Mouse (Mus musculus) layer of hippocampus, adult 2 months (tissue): Measurements from ENCODE around the gene Aif1l. TPM values are rescaled to one million over a fixed set of nuclear protein-coding genes. Genes with fewer than 3 reads are reported as not detected.
A peak's percentile ranks its signal among the peaks of the same experiment; 100 is the strongest.

Experiments used
- DNase-seq, 2 experiments: peaks; one replicate each; pipeline ENCODE4 v3.0.0; 2022; ENCODE audit warnings: low spot score in 2 of 2
- H3K27ac ChIP-seq: fragments of 200-600 bp; 2 replicates; pipeline ENCODE4 v1.8.1; 2022
- H3K4me3 ChIP-seq: fragments of 200-600 bp; 2 replicates; pipeline ENCODE4 v1.8.1; 2022; ENCODE audit warnings: mild to moderate bottlenecking
- CTCF ChIP-seq: fragments of 200-600 bp; conservative IDR thresholded peaks from 2 replicates; pipeline ENCODE4 v1.8.1; 2022; ENCODE audit warnings: antibody characterized with exemption, mild to moderate bottlenecking, moderate library complexity
- total RNA-seq, 2 experiments: library from RNA; stranded (reverse); gene quantifications; 2 replicates each; pipeline ENCODE4 v1.2.3; 2021

Gene Aif1l
- total RNA-seq, 2 experiments from 2014 or later: 6.0 to 7.4 TPM

DNA sequence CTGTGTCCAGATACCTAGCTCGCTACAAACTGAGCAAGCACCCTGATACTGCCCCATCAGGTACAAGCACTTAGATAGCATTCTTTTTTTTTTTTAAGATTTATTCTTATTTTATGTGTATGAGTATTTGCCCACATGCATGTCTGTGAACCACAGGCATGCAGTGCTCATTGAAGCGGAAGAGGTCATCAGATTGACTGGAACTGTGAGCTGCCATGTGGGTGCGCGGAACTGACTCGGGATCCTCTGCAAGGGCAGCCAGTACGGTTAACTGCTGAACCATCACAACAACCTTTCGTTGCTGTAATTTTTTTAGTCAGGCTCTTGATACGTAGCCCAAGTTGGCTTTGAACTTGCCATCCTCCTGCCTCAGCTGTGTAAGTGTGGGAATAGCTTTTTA is 11.0 kb downstream of the Aif1l start:
- DNase-seq: no peak
- peak overlapping the region; percentile 91 for H3K27ac ChIP-seq
- H3K4me3 ChIP-seq: no peak overlapping the region
- no peak for TF ChIP-seq CTCF

- no peak for DNase-seq
- no peak for TF ChIP-seq CTCF
- H3K4me3 ChIP-seq: no peak overlapping the region
- H3K27ac ChIP-seq: peak overlapping the region; percentile 91
Measured at GRCm38 (mm10) chr2:31961791-31962222, 11.9 kb downstream of the Aif1l start.

GRCm38 (mm10) chr2:31962501-31963224 is 12.7 kb downstream of the Aif1l start:
- peak; percentile 58 to 83 for DNase-seq
- peak overlapping the region; percentile 91 for H3K27ac ChIP-seq
- peak; percentile 57 for TF ChIP-seq CTCF
- H3K4me3 ChIP-seq: no peak overlapping the region

GRCm38 (mm10) chr2:31963491-31963890 is 13.6 kb downstream of the Aif1l start:
- Histone ChIP-seq H3K27ac (peak overlapping the region; percentile 91), H3K4me3 (no peak overlapping the region)
- TF ChIP-seq CTCF: no peak
- no peak for DNase-seq

DNA sequence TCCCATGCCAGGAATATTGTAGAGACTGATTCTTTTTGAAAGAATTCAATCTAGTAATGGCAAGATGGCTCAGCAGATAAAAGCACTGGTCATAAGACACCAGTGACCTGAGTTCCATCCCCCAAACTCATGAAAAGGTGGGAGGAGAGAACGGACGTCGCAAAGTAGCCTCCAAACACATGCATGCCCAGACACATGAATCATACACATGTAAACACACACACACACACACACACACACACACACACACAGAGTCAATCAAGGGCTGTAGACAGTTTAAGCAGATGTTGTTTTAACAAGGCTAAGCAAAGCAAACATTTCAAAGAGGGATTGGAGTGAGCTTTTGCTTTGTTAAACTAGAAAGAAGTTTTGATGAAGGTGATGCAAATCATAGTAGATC is 14.3 kb downstream of the Aif1l start:
- Histone ChIP-seq H3K27ac (peak overlapping the region; percentile 91; the same call in 1 of the 2 replicates), H3K4me3 (no peak overlapping the region)
- no peak for DNase-seq
- TF ChIP-seq CTCF: no peak

DNA sequence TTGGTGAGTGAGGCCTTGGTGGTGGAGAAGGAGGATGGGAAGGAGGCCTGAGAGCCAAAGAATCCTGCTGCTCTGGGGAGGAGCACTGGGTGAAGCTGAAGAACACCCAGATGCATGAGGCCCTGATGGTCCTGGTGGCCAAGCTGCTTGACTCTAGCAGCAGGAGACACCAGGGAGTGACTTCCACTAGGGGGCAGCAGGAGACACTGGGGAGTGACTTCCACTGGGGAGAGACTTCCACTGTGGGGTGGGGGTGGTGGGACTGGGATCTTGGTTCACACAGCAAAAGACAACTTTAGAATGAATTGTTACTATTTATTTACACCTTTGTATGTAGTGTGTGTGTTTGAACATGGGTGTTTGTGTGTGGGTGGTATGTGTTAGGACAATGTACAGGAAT is 15.2 kb downstream of the Aif1l start:
- DNase-seq: peak in 1 of 2 experiments; percentile 41
- Histone ChIP-seq H3K4me3 (no peak overlapping the region), H3K27ac (no peak overlapping the region)
- TF ChIP-seq CTCF: peak; percentile 73

- no peak for DNase-seq
- Histone ChIP-seq H3K27ac (no peak overlapping the region), H3K4me3 (no peak overlapping the region)
- TF ChIP-seq CTCF: no peak
Measured at GRCm38 (mm10) chr2:31966801-31967200, 16.9 kb downstream of the Aif1l start.

DNA sequence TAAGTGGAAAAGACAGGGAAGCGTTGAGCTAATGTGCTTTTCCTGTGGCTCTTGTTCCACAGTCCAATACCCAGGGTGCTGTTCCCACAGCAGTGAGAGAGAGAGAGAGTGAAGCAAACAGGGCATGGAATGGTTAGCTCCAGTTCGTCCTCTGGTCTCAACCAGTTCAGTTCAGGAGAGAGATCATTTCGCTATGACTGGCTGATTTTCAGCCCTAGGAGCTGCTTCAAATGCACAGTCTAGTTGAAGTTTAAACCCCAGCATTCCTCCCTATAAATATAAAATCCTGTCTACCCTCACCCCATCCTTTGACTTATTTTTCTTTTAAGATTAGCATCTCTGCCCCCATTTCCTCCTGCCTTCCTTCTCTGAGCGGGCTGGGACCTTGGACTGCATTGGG is 22.6 kb downstream of the Aif1l start:
- Histone ChIP-seq H3K4me3 (no peak overlapping the region), H3K27ac (no peak overlapping the region)
- no peak for TF ChIP-seq CTCF
- DNase-seq: no peak

GRCm38 (mm10) chr2:31974141-31974808 is 24.3 kb downstream of the Aif1l start, which contains the start of gene Nup214:
Gene Nup214, plus strand, starts transcription at chr2:31974436.
- Histone ChIP-seq H3K4me3 (peak within 1 kb of the TSS; percentile 97), H3K27ac (peak within 1 kb of the TSS; percentile 93)
- TF ChIP-seq CTCF: no peak
- DNase-seq: peak; percentile 98 to 100

- Histone ChIP-seq H3K27ac (peak overlapping the region; percentile 93), H3K4me3 (peak overlapping the region; percentile 97)
- no peak for TF ChIP-seq CTCF
- DNase-seq: no peak
Measured at GRCm38 (mm10) chr2:31974809-31975371, 25.0 kb downstream of the Aif1l start.

DNA sequence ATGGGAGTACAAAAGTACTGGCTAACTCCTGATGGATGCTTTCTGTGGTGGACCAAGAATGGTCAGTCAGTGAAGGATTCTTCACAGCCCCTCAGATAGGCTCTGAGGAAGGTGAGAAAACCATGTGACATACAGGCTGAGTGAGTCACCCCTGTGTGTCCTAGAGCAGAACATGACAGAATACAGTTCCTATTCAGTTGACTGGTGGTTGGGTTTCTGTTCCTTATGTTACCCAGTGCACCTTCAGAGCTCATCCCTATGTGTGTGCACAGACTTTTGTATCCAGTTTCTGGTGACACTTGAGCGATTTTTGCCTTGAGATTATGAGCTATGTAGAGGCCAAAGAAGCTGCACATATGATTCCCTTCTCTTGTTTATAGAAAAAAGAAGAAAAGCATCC is 37.8 kb downstream of the Aif1l start:
- no peak overlapping the region for H3K4me3 ChIP-seq
- TF ChIP-seq CTCF: no peak

DNA sequence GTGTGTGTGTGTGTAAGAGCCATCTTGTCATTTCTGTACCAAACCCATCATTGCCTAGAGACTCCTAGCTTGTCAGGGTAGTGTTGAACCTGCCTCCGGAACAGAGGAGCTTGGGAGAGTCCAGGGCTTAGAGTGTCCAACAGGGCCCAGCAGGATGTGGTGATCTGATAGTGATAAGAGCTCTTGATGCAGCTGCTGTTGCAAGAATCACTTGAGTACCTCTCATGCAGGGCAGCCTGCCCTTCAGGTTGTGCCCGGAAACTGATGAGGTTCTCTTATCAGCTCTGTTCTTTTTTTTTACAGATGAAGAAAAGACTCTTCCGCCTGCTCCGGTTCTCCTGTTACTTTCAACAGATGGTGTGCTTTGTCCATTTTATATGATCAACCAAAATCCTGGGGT is 41.0 kb downstream of the Aif1l start:
- Histone ChIP-seq H3K4me3 (no peak overlapping the region), H3K27ac (no peak overlapping the region)
- TF ChIP-seq CTCF: no peak
- DNase-seq: no peak

More for the DNA sequence above, 37.8 kb downstream of the Aif1l start:
- H3K27ac ChIP-seq: no peak overlapping the region
- DNase-seq: no peak

DNA sequence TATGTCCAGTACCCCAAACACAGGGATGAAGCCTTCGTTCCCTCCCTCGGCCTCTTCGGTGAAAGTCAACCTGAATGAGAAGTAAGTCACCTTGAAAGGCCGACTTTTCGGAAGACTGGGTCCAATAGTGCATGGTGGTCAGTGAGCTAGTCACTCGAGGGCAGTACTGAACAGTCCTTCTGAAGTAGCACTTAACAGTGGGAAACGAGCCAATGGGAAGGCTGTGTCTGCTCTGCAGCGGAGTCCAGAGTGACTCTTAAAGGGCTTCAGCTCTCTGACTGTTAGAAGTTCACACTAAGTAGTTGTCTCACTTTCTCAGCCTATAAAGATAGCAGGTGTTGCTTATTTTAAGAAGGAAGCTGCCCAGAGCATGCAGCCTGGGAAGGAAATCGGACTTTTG is 45.0 kb downstream of the Aif1l start:
- TF ChIP-seq CTCF: no peak
- H3K4me3 ChIP-seq: no peak overlapping the region
- no peak for DNase-seq
- H3K27ac ChIP-seq: no peak overlapping the region

GRCm38 (mm10) chr2:31996060-31996459 is 46.1 kb downstream of the Aif1l start:
- Histone ChIP-seq H3K27ac (peak overlapping the region; percentile 58; the same call in 1 of the 2 replicates), H3K4me3 (no peak overlapping the region)
- no peak for TF ChIP-seq CTCF
- peak; percentile 75 to 76 for DNase-seq
